Mouse (Mus musculus) thymus, adult 2 months (tissue): ENCODE results near the gene Hook2. TPM values are rescaled to one million over a fixed set of nuclear protein-coding genes. Genes with fewer than 3 reads are reported as not detected.
A peak's percentile ranks its signal among the peaks of the same experiment; 100 is the strongest.

Source experiments
- DNase-seq: peaks from one replicate; pipeline ENCODE4 v3.0.0; 2021
- H3K27ac ChIP-seq: fragments of 200-500 bp; 2 replicates; pipeline ENCODE4 v1.5.1; 2012; ENCODE audit warnings: low read length, control low read depth; ENCODE audit not compliant: control insufficient read depth, insufficient read depth
- H3K27me3 ChIP-seq: fragments of 200-500 bp; 2 replicates; pipeline ENCODE4 v1.6.1; 2012; ENCODE audit warnings: mild to moderate bottlenecking, low read length, moderate library complexity, mixed read lengths; ENCODE audit not compliant: control insufficient read depth, insufficient read depth
- H3K36me3 ChIP-seq: fragments of 200-500 bp; 2 replicates; pipeline ENCODE4 v1.6.1; 2012; ENCODE audit warnings: mild to moderate bottlenecking, low read length, moderate library complexity; ENCODE audit not compliant: control insufficient read depth, insufficient read depth
- H3K4me1 ChIP-seq: fragments of 200-500 bp; replicated peaks from 2 replicates; pipeline ENCODE4 v1.6.1; 2012; ENCODE audit warnings: low read length; ENCODE audit not compliant: control insufficient read depth, insufficient read depth
- H3K4me3 ChIP-seq: fragments of 200-500 bp; 2 replicates; pipeline ENCODE4 v1.5.1; 2012; ENCODE audit warnings: mild to moderate bottlenecking, low read length, control low read depth, moderate library complexity; ENCODE audit not compliant: control insufficient read depth, insufficient read depth
- CTCF ChIP-seq: fragments of 200-500 bp; IDR thresholded peaks from 2 replicates; pipeline ENCODE4 v1.5.1; 2012; ENCODE audit warnings: mild to moderate bottlenecking, control low read depth, low read length, moderate library complexity, borderline replicate concordance; ENCODE audit not compliant: control insufficient read depth, poor library complexity, insufficient read depth; ENCODE audit errors: extremely low read depth
- POLR2A ChIP-seq: fragments of 200-500 bp; IDR thresholded peaks from 2 replicates; pipeline ENCODE4 v1.6.1; 2012; ENCODE audit warnings: mild to moderate bottlenecking, low read length, control low read depth, moderate library complexity; ENCODE audit not compliant: control insufficient read depth, poor library complexity, insufficient read depth; ENCODE audit errors: extremely low read depth
- WGBS: fragments of 180-500 bp; shearing (Covaris S2); methylation state at CpG from one replicate; pipeline ENCODE4 v1.1.7; 2018; 5-methylcytosine and 5-hydroxymethylcytosine counted together
- polyA plus RNA-seq: library from polyadenylated mRNA; depleted of rRNA; stranded (reverse); fragments of >200 nt; gene quantifications from 2 replicates; pipeline ENCODE4 v1.2.3, GENCODE M21; 2012

The Hook2 gene
- polyA plus RNA-seq, 1 experiment: 7.4 TPM

GRCm38 (mm10) chr8:84947241-84947545 lies 43.2 kb upstream of the Hook2 start:
- DNase-seq: no peak
- H3K27ac ChIP-seq: no peak overlapping the region
- peaks cover 33% of the 10 kb centered on the region for H3K27me3 ChIP-seq
- H3K4me1 ChIP-seq: peaks cover 7% of the 10 kb centered on the region
- no peak for TF ChIP-seq CTCF
- TF ChIP-seq POLR2A: no peak
- H3K36me3 ChIP-seq: no peaks in the 10 kb centered on the region
- no peak overlapping the region for H3K4me3 ChIP-seq
- 9% methylated on average over 9 of the region's 9 CpGs for WGBS

- 32% methylated on average over 12 of the region's 12 CpGs for WGBS
- no peak for TF ChIP-seq POLR2A
- TF ChIP-seq CTCF: no peak
- Histone ChIP-seq H3K4me3 (no peak overlapping the region), H3K27ac (no peak overlapping the region), H3K36me3 (no peaks in the 10 kb centered on the region), H3K4me1 (peaks cover 4% of the 10 kb centered on the region), H3K27me3 (peaks cover 26% of the 10 kb centered on the region)
- no peak for DNase-seq
Measured at GRCm38 (mm10) chr8:84949753-84950152, 40.6 kb upstream of the Hook2 start.

GRCm38 (mm10) chr8:84952612-84953255 lies 37.7 kb upstream of the Hook2 start:
- Histone ChIP-seq H3K4me1 (no peaks in the 10 kb centered on the region), H3K36me3 (no peaks in the 10 kb centered on the region), H3K27ac (no peak overlapping the region), H3K4me3 (no peak overlapping the region), H3K27me3 (peaks cover 3% of the 10 kb centered on the region; the same call in 1 of the 2 replicates)
- TF ChIP-seq POLR2A (no peak), CTCF (no peak)
- 8% methylated on average over 18 of the region's 18 CpGs for WGBS
- DNase-seq: no peak

- WGBS: 62% methylated on average over 2 of the region's 2 CpGs
- peak; percentile 70 for DNase-seq
- no peaks in the 10 kb centered on the region for H3K36me3 ChIP-seq
- H3K4me1 ChIP-seq: no peaks in the 10 kb centered on the region
- H3K4me3 ChIP-seq: no peak overlapping the region
- no peak for TF ChIP-seq POLR2A
- peak; percentile 26; the same call in 1 of the 2 replicates for TF ChIP-seq CTCF
- peaks cover 3% of the 10 kb centered on the region; the same call in 1 of the 2 replicates for H3K27me3 ChIP-seq
- H3K27ac ChIP-seq: no peak overlapping the region
Measured at GRCm38 (mm10) chr8:84956768-84957167, 33.6 kb upstream of the Hook2 start.

GRCm38 (mm10) chr8:84959811-84960210 lies 30.6 kb upstream of the Hook2 start:
- no peak for TF ChIP-seq CTCF
- TF ChIP-seq POLR2A: no peak
- H3K36me3 ChIP-seq: no peaks in the 10 kb centered on the region
- no peaks in the 10 kb centered on the region for H3K27me3 ChIP-seq
- no peaks in the 10 kb centered on the region for H3K4me1 ChIP-seq
- WGBS: 95% methylated on average over 7 of the region's 7 CpGs
- no peak for DNase-seq
- no peak overlapping the region for H3K4me3 ChIP-seq
- no peak overlapping the region for H3K27ac ChIP-seq

- H3K27ac ChIP-seq: no peak overlapping the region
- H3K4me1 ChIP-seq: peaks cover 23% of the 10 kb centered on the region
- DNase-seq: no peak
- 94% methylated on average over 4 of the region's 4 CpGs for WGBS
- H3K27me3 ChIP-seq: no peaks in the 10 kb centered on the region
- TF ChIP-seq CTCF (no peak), POLR2A (no peak)
- H3K4me3 ChIP-seq: no peak overlapping the region
- H3K36me3 ChIP-seq: no peaks in the 10 kb centered on the region
Measured at GRCm38 (mm10) chr8:84963952-84964351, 26.5 kb upstream of the Hook2 start.
